Mouse (Mus musculus) stomach, postnatal 0 days (tissue): ENCODE data around the gene Hapln2. TPM values are rescaled to one million over a fixed set of nuclear protein-coding genes. Genes with fewer than 3 reads are reported as not detected.

Experiments used
- ATAC-seq: fragments of 200-750 bp; cut with Nextera tagmentation; 2 replicates; pipeline ENCODE4 v1.8.0; 2017; ENCODE audit not compliant: low FRiP score, low TSS enrichment
- DNase-seq: peaks from one replicate; pipeline ENCODE4 v3.0.0-alpha.2; 2016; ENCODE audit warnings: low spot score
- H3K27ac ChIP-seq: fragments of 300-500 bp; sonication (generic); replicated peaks from 2 replicates; pipeline ENCODE4 v1.5.1; 2014; ENCODE audit warnings: mild to moderate bottlenecking, control low read depth
- H3K27me3 ChIP-seq: fragments of 300-500 bp; sonication (generic); 2 replicates; pipeline ENCODE4 v1.6.1; 2014; ENCODE audit warnings: low read length; ENCODE audit not compliant: control insufficient read depth, insufficient read depth
- H3K36me3 ChIP-seq: fragments of 300-500 bp; sonication (generic); 2 replicates; pipeline ENCODE4 v1.6.1; 2014; ENCODE audit warnings: low read length, mixed read lengths; ENCODE audit not compliant: control insufficient read depth, insufficient read depth
- H3K4me1 ChIP-seq: fragments of 300-500 bp; sonication (generic); replicated peaks from 2 replicates; pipeline ENCODE4 v1.6.1; 2014; ENCODE audit warnings: antibody characterized with exemption; ENCODE audit not compliant: control insufficient read depth, insufficient read depth
- H3K4me2 ChIP-seq: fragments of 300-500 bp; sonication (generic); replicated peaks from 2 replicates; pipeline ENCODE4 v1.6.1; 2014; ENCODE audit warnings: low read depth, mild to moderate bottlenecking, control low read depth, moderate library complexity
- H3K4me3 ChIP-seq: fragments of 300-500 bp; sonication (generic); 2 replicates; pipeline ENCODE4 v1.5.1; 2014; ENCODE audit warnings: low read depth, low read length, control low read depth
- H3K9ac ChIP-seq: fragments of 300-500 bp; sonication (generic); 2 replicates; pipeline ENCODE4 v1.6.1; 2014; ENCODE audit warnings: mild to moderate bottlenecking, low read length, control low read depth, mixed read lengths
- H3K9me3 ChIP-seq: fragments of 300-500 bp; sonication (generic); 2 replicates; pipeline ENCODE4 v1.6.1; 2016; ENCODE audit warnings: low read length; ENCODE audit not compliant: control insufficient read depth
- CTCF ChIP-seq: IDR thresholded peaks from 2 replicates; pipeline ENCODE4 v1.5.1; 2016; ENCODE audit warnings: antibody characterized with exemption, low read depth, mild to moderate bottlenecking, moderate library complexity
- EP300 ChIP-seq: optimal IDR thresholded peaks from 2 replicates; pipeline ENCODE3; 2016; ENCODE audit warnings: antibody characterized with exemption
- WGBS: fragments of 180-500 bp; shearing (Covaris S2); extraction: QIAGEN DNeasy Blood & Tissue Kit; methylation state at CpG from one replicate; pipeline ENCODE4 v1.1.7; 2014; 5-methylcytosine and 5-hydroxymethylcytosine counted together
- polyA plus RNA-seq: library from polyadenylated mRNA; unstranded; fragments of >200 nt; fragmentation: Nextera tagmentation; extraction: Ambion mirVana; gene quantifications from 2 replicates; pipeline ENCODE4 v1.2.1, GENCODE M21; 2015

Gene Hapln2
- polyA plus RNA-seq, 1 experiment from 2014 or later = not detected

GRCm38 (mm10) chr3:87972203-87972664 lies 55.1 kb downstream of the Hapln2 start:
- H3K27ac ChIP-seq = no peak overlapping the region
- WGBS = 29% methylated on average over 8 of the region's 8 CpGs

More at GRCm38 (mm10) chr3:87972203-87972664, 55.1 kb downstream of the Hapln2 start:
- no peak for ATAC-seq
- peak overlapping the region; percentile 50 for H3K4me3 ChIP-seq
- H3K9me3 ChIP-seq = no peaks in the 10 kb centered on the region
- no peaks in the 10 kb centered on the region for H3K4me1 ChIP-seq
- no peaks in the 10 kb centered on the region for H3K27me3 ChIP-seq
- peak overlapping the region; percentile 76 for H3K4me2 ChIP-seq
- DNase-seq = no peak
- TF ChIP-seq CTCF (no peak), EP300 (no peak)
- no peaks in the 10 kb centered on the region; the same call in 1 of the 2 replicates for H3K36me3 ChIP-seq
- H3K9ac ChIP-seq = peak overlapping the region; percentile 63; the same call in 1 of the 2 replicates

Other genes with a start within 250 kb of the Hapln2 start
- gene Ntrk1, start 232.4 kb downstream of the Hapln2 start, polyA plus RNA-seq = 0.39 and 0.41 TPM in 2 replicates
- 0.18 and 0.19 TPM in 2 replicates for gene Insrr, start 230.6 kb downstream of the Hapln2 start, polyA plus RNA-seq
- 6.1 and 6.8 TPM in 2 replicates for gene Pear1, start 203.3 kb downstream of the Hapln2 start, polyA plus RNA-seq
- gene Sh2d2a, start 180.8 kb downstream of the Hapln2 start, polyA plus RNA-seq = 0.08 and 0.11 TPM in 2 replicates
- 7.1 and 8.0 TPM in 2 replicates for gene Prcc, start 142.0 kb downstream of the Hapln2 start, polyA plus RNA-seq
- 165 and 168 TPM in 2 replicates for gene Hdgf, start 121.3 kb downstream of the Hapln2 start, polyA plus RNA-seq
- 61.4 and 63.4 TPM in 2 replicates for gene Mrpl24, start 108.1 kb downstream of the Hapln2 start, polyA plus RNA-seq
- 20.2 and 21.5 TPM in 2 replicates for gene Isg20l2, start 97.3 kb downstream of the Hapln2 start, polyA plus RNA-seq
- gene Rrnad1, start 96.9 kb downstream of the Hapln2 start, polyA plus RNA-seq = 7.1 and 7.6 TPM in 2 replicates
- gene Crabp2, start 78.9 kb downstream of the Hapln2 start, polyA plus RNA-seq = 40.4 and 44.3 TPM in 2 replicates
- gene Nes, start 56.5 kb downstream of the Hapln2 start, polyA plus RNA-seq = 5.3 and 5.7 TPM in 2 replicates
- 0.08 and 0.18 TPM in 2 replicates for gene Bcan, start 27.4 kb downstream of the Hapln2 start, polyA plus RNA-seq
- 17.4 and 19.2 TPM in 2 replicates for gene Gpatch4, start 15.5 kb upstream of the Hapln2 start, polyA plus RNA-seq
- gene Naxe, start 30.9 kb upstream of the Hapln2 start, polyA plus RNA-seq = 134 and 142 TPM in 2 replicates
- not detected in 2 replicates for gene Ttc24, start 50.7 kb upstream of the Hapln2 start, polyA plus RNA-seq
- gene Iqgap3, start 54.4 kb upstream of the Hapln2 start, polyA plus RNA-seq = 3.8 and 4.5 TPM in 2 replicates
- 10.6 and 13.0 TPM in 2 replicates for gene Mef2d, start 114.8 kb upstream of the Hapln2 start, polyA plus RNA-seq
- 19.4 and 27.0 TPM in 2 replicates for gene Rhbg, start 227.1 kb upstream of the Hapln2 start, polyA plus RNA-seq